Mouse (Mus musculus) gastrocnemius, postnatal 25 days (tissue): Measurements from ENCODE around the gene Ncln. TPM values are rescaled to one million over a fixed set of nuclear protein-coding genes. Genes with fewer than 3 reads are reported as not detected.
A peak's percentile ranks its signal among the peaks of the same experiment; 100 is the strongest.

Experiments used
- DNase-seq: peaks from one replicate; pipeline ENCODE4 v3.0.0; 2022
- total RNA-seq, 2 experiments: library from RNA; stranded (reverse); gene quantifications; 1 replicate in 1 of 2; 2 replicates in 1 of 2; pipeline ENCODE4 v1.2.3; 2021

Gene Ncln
- total RNA-seq, 2 experiments from 2014 or later = 34.2 to 47.8 TPM

DNA sequence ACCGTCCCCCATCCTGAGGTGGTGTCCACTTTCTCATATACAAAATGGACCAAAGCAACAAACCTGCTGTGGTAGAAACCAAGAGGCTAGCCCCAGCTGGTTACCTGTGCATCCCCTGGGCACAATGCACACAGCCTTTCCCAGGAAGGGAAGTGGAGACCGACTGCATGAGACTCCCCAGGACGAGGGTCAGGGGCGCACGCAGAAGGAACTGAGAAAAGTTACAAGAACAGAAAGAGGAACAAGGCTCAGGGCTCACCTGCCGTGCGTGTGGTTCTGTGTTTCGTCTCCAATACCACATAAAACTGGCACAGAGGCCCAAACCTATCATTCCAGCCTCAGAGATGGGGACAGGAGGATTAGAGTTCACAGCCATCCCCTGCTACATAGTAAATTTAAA, 21.0 kb upstream of the Ncln start:
- no peak for DNase-seq

GRCm38 (mm10) chr10:81513798-81514197, 17.6 kb upstream of the Ncln start:
- no peak for DNase-seq

GRCm38 (mm10) chr10:81510246-81510810, 14.1 kb upstream of the Ncln start:
- no peak for DNase-seq

GRCm38 (mm10) chr10:81507691-81508489, 11.7 kb upstream of the Ncln start:
- DNase-seq = no peak

GRCm38 (mm10) chr10:81507095-81507494, 10.9 kb upstream of the Ncln start:
- no peak for DNase-seq

DNA sequence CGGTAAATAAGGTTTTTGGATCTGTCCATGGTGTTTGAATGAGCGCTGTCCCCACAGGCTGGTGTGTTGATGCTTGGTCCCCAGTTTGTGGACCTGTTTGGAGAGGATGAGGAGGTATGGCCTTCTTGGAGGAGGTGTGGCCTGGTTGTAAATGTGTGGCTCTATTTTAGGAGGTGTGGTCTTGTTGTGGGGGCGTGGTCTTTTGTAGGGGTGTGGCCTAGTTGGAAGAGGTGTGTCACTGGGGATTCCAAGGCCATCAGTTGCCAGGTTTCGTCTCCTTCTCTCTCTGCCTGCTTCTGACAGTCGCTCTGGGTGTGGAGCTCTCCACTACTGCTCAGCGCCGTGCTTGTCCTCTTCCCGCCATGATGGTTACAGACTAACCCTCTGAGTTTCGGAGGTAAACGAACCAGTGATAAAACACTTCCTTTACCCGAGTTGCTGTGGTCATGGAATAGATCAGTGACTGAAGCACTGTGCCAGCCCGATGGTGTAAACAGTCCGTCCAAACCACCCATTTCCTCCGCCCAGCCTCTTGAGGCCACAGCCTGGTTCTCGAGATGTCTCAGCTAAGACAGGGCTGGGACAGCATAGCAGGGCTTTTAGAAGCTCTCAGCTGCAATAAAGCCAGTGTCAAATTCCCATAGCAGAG, 8.9 kb upstream of the Ncln start:
- DNase-seq = no peak

DNA sequence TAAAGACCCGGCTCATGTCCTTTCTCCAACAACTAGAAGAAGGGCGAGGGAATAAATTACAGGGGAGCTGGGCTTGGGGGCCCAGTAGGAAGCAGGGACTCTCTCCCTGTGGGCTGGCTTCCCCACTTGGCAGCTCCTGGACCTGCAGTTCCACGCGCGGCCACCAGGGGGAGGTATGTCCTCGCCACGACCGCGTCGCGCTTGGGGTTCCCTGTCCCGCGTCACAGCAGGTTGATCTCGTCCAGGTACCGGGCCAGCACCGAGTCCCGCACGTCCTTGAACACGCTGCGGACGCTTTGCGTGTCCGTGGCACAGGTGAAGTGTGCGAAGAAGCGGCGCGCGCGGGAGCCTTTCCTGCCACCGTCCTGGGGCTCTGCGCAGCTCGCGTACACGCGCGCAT, 6.5 kb upstream of the Ncln start:
- DNase-seq = peak; percentile 80

GRCm38 (mm10) chr10:81501863-81502262, 5.7 kb upstream of the Ncln start:
- no peak for DNase-seq

GRCm38 (mm10) chr10:81500032-81500431, 3.8 kb upstream of the Ncln start, which contains the start of gene S1pr4:
TSS of gene S1pr4 (minus strand) at chr10:81500132.
- no peak for DNase-seq

GRCm38 (mm10) chr10:81499250-81499901, 3.2 kb upstream of the Ncln start:
- DNase-seq = peak; percentile 52

DNA sequence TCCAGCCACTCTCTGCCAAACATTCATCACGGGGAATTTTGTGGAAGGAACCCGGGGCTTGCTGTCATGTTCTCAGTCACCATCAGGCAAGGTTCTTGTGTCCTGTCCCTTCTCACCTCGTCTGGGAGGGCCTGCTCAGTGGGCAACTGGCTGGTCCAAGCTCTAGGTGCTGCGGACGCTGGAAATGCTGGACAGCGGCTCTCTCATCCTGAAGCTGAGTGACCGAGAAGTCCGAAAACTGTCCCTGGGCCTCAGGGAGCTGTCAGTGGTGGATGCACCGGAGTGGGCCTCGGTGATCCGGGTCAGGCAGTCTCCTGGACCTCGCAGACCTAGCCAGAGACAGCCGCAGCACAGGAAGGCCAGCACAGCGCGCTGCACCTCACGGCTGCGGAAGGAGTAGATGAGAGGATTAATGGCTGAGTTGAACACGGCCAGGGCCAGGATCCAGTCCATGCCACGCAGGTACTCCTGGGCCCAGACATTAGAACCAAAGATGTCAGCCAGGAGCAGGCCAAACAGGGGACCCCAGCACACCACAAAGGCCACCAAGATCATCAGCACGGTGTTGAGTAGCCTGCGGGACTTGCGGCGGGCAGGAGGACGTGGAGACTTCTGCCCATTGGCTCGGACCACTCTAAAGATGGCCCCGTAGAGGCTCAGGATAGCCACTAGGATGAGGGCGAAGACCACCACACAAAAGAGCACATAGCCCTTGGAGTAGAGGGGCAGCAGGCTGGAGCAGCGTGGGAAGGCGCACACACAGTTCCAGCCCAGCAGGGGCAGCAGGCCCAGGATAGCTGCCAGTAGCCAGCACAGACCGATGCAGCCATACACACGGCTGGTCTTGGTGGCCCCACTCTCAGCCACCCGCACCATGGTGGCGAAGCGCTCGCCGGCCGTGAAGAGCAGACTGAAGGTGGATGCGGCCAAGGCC, 2.4 kb upstream of the Ncln start:
- peak; percentile 16 for DNase-seq

GRCm38 (mm10) chr10:81497401-81498270, 1.4 kb upstream of the Ncln start:
- peak; percentile 12 for DNase-seq

DNA sequence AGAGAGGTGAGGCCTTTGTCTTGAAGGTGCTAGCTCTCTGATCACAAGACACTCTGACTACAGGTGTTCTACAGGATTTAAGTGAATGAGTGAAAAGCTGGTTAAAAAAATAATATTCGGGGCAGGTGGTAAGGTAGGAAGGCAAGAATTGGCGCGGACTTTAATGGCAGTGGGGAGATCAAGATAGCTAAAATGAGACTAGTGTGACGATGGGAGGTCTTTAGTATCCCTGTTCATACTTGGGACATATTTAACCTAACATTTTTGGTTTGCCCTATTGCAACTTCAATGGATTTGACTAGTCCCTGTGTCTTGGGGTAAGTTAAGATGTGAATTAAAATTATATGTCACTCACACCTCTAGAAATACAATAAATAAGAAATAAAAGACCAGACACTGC, 777 bp upstream of the Ncln start:
- no peak for DNase-seq

DNA sequence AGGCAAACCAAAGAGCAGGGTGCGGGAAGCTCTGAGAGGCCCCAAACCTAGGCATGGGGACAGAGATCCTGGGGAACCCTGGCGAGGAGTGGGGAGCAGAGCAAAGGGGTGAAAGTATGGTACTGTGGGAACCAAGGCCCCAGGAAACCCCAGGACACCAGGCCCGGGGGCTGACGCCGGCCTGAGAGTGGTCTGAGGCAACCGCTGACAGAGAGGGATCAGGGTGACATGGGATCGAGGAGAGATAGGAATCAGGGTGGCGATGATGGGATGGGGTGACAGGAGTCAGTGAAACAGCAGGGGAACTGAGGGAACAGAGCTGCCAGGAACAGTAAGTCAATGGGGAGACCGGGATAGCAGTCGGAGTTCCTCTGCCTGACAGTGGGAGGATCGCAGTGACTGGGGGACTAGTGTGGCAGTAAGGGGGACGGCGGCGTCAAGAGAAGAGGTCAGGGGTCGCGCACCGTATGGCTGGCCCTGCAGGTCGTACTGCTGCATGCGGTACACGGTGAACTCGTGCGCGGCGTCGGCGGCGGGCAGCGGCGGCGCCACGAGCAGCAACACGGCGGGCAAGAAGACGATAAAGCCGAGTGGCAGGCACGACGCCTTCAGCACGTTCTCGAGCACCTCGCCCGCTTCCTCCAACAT, 452 bp downstream of the Ncln start:
- DNase-seq = no peak

DNA sequence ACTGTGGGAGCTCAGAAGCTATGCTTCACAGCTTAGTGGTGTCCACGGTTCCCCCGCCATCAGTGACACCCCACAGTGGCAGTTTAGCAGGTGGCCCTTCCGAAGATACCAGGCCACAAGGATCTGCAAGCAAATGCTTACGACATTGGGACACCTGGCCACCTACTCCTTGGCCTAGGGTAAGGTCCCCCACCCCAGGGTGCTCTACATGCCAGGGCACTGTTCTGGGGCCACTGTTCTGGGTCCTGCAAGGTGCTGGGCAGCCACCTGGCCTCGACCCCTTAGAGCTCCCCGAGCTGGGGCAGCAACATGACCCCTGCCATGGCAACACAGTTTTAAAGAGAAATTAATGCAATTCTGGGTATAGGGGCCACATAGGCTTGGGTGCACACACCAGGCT, 1.0 kb downstream of the Ncln start:
- DNase-seq = no peak

DNA sequence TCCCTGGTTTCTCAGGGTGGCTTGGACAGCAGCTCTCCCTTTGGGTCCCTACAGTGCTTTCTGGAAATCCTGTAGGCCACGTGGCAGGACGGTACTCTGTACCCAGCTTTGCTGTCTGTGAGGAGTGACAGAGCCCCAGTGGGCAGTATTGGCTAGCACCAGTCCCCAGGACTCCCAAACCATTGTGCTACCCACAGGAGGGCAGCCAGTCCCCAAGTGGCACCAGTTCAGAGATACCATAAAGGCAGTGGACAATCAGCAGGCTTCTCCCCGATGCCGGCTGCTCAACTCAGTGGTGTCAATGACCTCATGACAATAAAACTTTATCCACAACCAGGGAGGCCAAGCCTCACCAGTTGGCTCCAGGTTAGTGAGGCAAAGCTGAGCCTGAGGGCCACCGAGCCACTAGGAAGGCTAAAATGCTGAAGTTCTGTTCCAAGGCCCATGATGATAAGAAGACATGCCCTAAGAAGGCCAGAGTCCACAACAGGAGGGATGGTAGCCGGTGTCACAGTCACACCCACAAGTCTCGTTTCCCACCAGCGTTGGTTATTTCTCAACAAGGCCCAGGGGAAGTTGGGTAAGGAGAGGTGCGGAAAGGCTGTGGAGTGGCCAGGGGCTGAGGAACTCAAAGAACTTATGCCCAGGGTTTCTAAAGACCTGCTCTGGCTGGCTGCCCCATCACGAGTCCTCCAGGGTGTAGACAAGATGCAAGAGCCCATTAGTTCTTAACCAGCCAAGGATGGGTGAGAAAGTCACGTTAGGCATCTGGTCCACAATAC, 1.7 kb downstream of the Ncln start:
- DNase-seq = no peak

GRCm38 (mm10) chr10:81493601-81494220, 2.5 kb downstream of the Ncln start:
- no peak for DNase-seq

- DNase-seq = no peak
Observed at GRCm38 (mm10) chr10:81492606-81493240, 3.5 kb downstream of the Ncln start.
